Mouse (Mus musculus) ES-E14 (cell line): ENCODE measurements around the gene Il34. TPM values are rescaled to one million over a fixed set of nuclear protein-coding genes. Genes with fewer than 3 reads are reported as not detected.

Experiments used
- DNase-seq: peaks from one replicate; pipeline ENCODE4 v3.0.0-alpha.2; 2013; ENCODE audit warnings: low read depth, low spot score
- H3K27ac ChIP-seq: 2 replicates; pipeline ENCODE4 v1.5.1; 2012; ENCODE audit warnings: low read depth, mild to moderate bottlenecking, low read length, moderate library complexity, mixed read lengths; ENCODE audit not compliant: poor library complexity, insufficient read depth, severe bottlenecking
- H3K36me3 ChIP-seq: 2 replicates; pipeline ENCODE4 v1.6.1; 2012; ENCODE audit warnings: mild to moderate bottlenecking, low read length, moderate library complexity, mixed read lengths; ENCODE audit not compliant: control insufficient read depth, poor library complexity, insufficient read depth, severe bottlenecking
- H3K4me1 ChIP-seq, 2 experiments: fragments of 150-350 bp in 1 of 2; sonication (generic) in 1 of 2; 2 replicates each; pipeline ENCODE4 v1.6.1; 2012; ENCODE audit warnings: low read length in 2 of 2, mild to moderate bottlenecking in 1 of 2, mixed read lengths in 1 of 2; ENCODE audit not compliant: control insufficient read depth in 2 of 2, insufficient read depth in 2 of 2, poor library complexity in 1 of 2
- H3K4me3 ChIP-seq, 2 experiments: fragments of 150-350 bp in 1 of 2; sonication (generic) in 1 of 2; 2 replicates each; pipeline ENCODE4 v1.5.1; 2012; ENCODE audit warnings: low read length in 2 of 2, low read depth in 1 of 2, mild to moderate bottlenecking in 1 of 2, mixed read lengths in 1 of 2; ENCODE audit not compliant: insufficient read depth in 1 of 2, poor library complexity in 1 of 2, severe bottlenecking in 1 of 2
- H3K9ac ChIP-seq: 2 replicates; pipeline ENCODE4 v1.6.1; 2012; ENCODE audit warnings: low read depth, mild to moderate bottlenecking, low read length, mixed read lengths; ENCODE audit not compliant: poor library complexity, insufficient read depth, severe bottlenecking
- H3K9me3 ChIP-seq: fragments of 150-350 bp; sonication (generic); 2 replicates; pipeline ENCODE4 v1.6.1; 2012; ENCODE audit warnings: low read depth, mild to moderate bottlenecking, low read length; ENCODE audit not compliant: control insufficient read depth, insufficient read depth
- CHD2 ChIP-seq: IDR thresholded peaks from 2 replicates; pipeline ENCODE4 v1.6.1; 2014; ENCODE audit warnings: mild to moderate bottlenecking, low read depth, low read length, inconsistent platforms
- HCFC1 ChIP-seq: IDR thresholded peaks from 2 replicates; pipeline ENCODE4 v1.6.1; 2012; ENCODE audit warnings: low read length, inconsistent platforms, borderline replicate concordance; ENCODE audit not compliant: insufficient read depth
- MAFK ChIP-seq: IDR thresholded peaks from 2 replicates; pipeline ENCODE4 v1.6.1; 2014; ENCODE audit warnings: mild to moderate bottlenecking, low read depth, low read length, inconsistent platforms; ENCODE audit not compliant: insufficient read depth
- ZC3H11A ChIP-seq: IDR thresholded peaks from 2 replicates; pipeline ENCODE4 v1.6.1; 2012; ENCODE audit warnings: low read depth, mild to moderate bottlenecking, inconsistent platforms, low read length, borderline replicate concordance
- ZNF384 ChIP-seq: IDR thresholded peaks from 2 replicates; pipeline ENCODE4 v1.6.1; 2012; ENCODE audit warnings: low read depth, low read length, inconsistent platforms
- in situ Hi-C, 2 experiments: fragments of 600-800 bp; cut with MboI; formaldehyde crosslinking; loops; one replicate each; pipeline ENCODE4 v1.15.1; 2025; ENCODE audit warnings: low sequenced_read_pairs in 2 of 2, inconsistent platforms in 1 of 2; ENCODE audit not compliant: unreplicated experiment in 2 of 2
- total RNA-seq: library from RNA; depleted of rRNA; stranded (reverse); fragments of 300-350 nt; gene quantifications from 2 replicates; pipeline ENCODE4 v1.2.3, GENCODE M21; 2012

The Il34 gene
- total RNA-seq, 1 experiment = 4.6 TPM

- Histone ChIP-seq H3K9me3 (no peaks in the 10 kb centered on the region), H3K4me1 (no peaks in the 10 kb centered on the region; a peak in 1 of 4 replicates), H3K9ac (no peak overlapping the region), H3K36me3 (peaks cover 44% of the 10 kb centered on the region), H3K4me3 (no peak overlapping the region), H3K27ac (no peak overlapping the region)
- in situ Hi-C loops = no loop called here
- TF ChIP-seq ZNF384 (no peak), ZC3H11A (no peak), MAFK (no peak), HCFC1 (no peak), CHD2 (no peak)
- DNase-seq = no peak
These were observed 90.8 kb downstream of the Il34 start for GRCm38 (mm10) chr8:110714827-110715519.

- H3K9me3 ChIP-seq = no peaks in the 10 kb centered on the region
- in situ Hi-C loops = no loop called here
- TF ChIP-seq HCFC1 = no peak
- no peak for TF ChIP-seq CHD2
- TF ChIP-seq ZNF384 = no peak
- no peak for TF ChIP-seq MAFK
- TF ChIP-seq ZC3H11A = no peak
- H3K9ac ChIP-seq = no peak overlapping the region
- DNase-seq = no peak
- no peak overlapping the region for H3K4me3 ChIP-seq
- H3K27ac ChIP-seq = no peak overlapping the region
- peaks cover 50% of the 10 kb centered on the region for H3K36me3 ChIP-seq
- H3K4me1 ChIP-seq = no peaks in the 10 kb centered on the region
These were observed 92.7 kb downstream of the Il34 start for GRCm38 (mm10) chr8:110713073-110713472.

- Histone ChIP-seq H3K4me1 (no peaks in the 10 kb centered on the region), H3K27ac (no peak overlapping the region), H3K9ac (no peak overlapping the region), H3K9me3 (no peaks in the 10 kb centered on the region), H3K36me3 (peaks cover 50% of the 10 kb centered on the region), H3K4me3 (no peak overlapping the region)
- no peak for DNase-seq
- in situ Hi-C loops = no loop called here
- TF ChIP-seq ZC3H11A (no peak), CHD2 (no peak), MAFK (no peak), ZNF384 (no peak), HCFC1 (no peak)
These were observed 94.3 kb downstream of the Il34 start for GRCm38 (mm10) chr8:110711271-110711934.

- no peaks in the 10 kb centered on the region for H3K4me1 ChIP-seq
- DNase-seq = no peak
- in situ Hi-C loops = no loop called here
- no peak overlapping the region for H3K27ac ChIP-seq
- no peaks in the 10 kb centered on the region for H3K9me3 ChIP-seq
- H3K36me3 ChIP-seq = peaks cover 48% of the 10 kb centered on the region
- TF ChIP-seq MAFK = no peak
- TF ChIP-seq CHD2 = no peak
- no peak for TF ChIP-seq HCFC1
- no peak for TF ChIP-seq ZC3H11A
- no peak for TF ChIP-seq ZNF384
- no peak overlapping the region for H3K9ac ChIP-seq
- H3K4me3 ChIP-seq = no peak overlapping the region
These were observed 95.1 kb downstream of the Il34 start for GRCm38 (mm10) chr8:110710593-110710992.

- Histone ChIP-seq H3K9ac (no peak overlapping the region), H3K36me3 (peaks cover 51% of the 10 kb centered on the region), H3K27ac (no peak overlapping the region), H3K4me1 (no peaks in the 10 kb centered on the region), H3K9me3 (no peaks in the 10 kb centered on the region), H3K4me3 (no peak overlapping the region)
- TF ChIP-seq ZNF384 (no peak), HCFC1 (no peak), MAFK (no peak), CHD2 (no peak), ZC3H11A (no peak)
- in situ Hi-C loops = no loop called here
- DNase-seq = no peak
These were observed 97.3 kb downstream of the Il34 start for GRCm38 (mm10) chr8:110708429-110708828.
